Mouse (Mus musculus) neural tube, embryonic 13.5 days (tissue): ENCODE results near the gene Elmo2. TPM values are rescaled to one million over a fixed set of nuclear protein-coding genes. Genes with fewer than 3 reads are reported as not detected.
A peak's percentile ranks its signal among the peaks of the same experiment; 100 is the strongest.

Experiments
- ATAC-seq: fragments of 200-750 bp; cut with Nextera tagmentation; 2 replicates; pipeline ENCODE4 v1.8.0; 2017; ENCODE audit warnings: low read depth, mild to moderate bottlenecking, moderate TSS enrichment, moderate library complexity
- H3K27ac ChIP-seq: fragments of 300-500 bp; sonication (generic); replicated peaks from 2 replicates; pipeline ENCODE4 v1.5.1; 2015; ENCODE audit warnings: moderate library complexity, mild to moderate bottlenecking, inconsistent platforms
- H3K27me3 ChIP-seq: fragments of 300-500 bp; sonication (generic); 2 replicates; pipeline ENCODE4 v1.6.1; 2015; ENCODE audit warnings: mild to moderate bottlenecking, inconsistent platforms
- H3K36me3 ChIP-seq: fragments of 300-500 bp; sonication (generic); 2 replicates; pipeline ENCODE4 v1.6.1; 2015; ENCODE audit warnings: mild to moderate bottlenecking, inconsistent platforms
- H3K4me1 ChIP-seq: fragments of 300-500 bp; sonication (generic); replicated peaks from 2 replicates; pipeline ENCODE4 v1.6.1; 2015; ENCODE audit warnings: inconsistent platforms
- H3K4me2 ChIP-seq: fragments of 300-500 bp; sonication (generic); 2 replicates; pipeline ENCODE4 v1.6.1; 2015; ENCODE audit warnings: inconsistent platforms, mild to moderate bottlenecking, moderate library complexity
- H3K4me3 ChIP-seq: fragments of 300-500 bp; sonication (generic); 2 replicates; pipeline ENCODE4 v1.5.1; 2015; ENCODE audit warnings: mild to moderate bottlenecking, inconsistent platforms
- H3K9ac ChIP-seq: fragments of 300-500 bp; sonication (generic); 2 replicates; pipeline ENCODE4 v1.6.1; 2015; ENCODE audit warnings: moderate library complexity, mild to moderate bottlenecking, inconsistent platforms
- H3K9me3 ChIP-seq: fragments of 300-500 bp; sonication (generic); 2 replicates; pipeline ENCODE4 v1.6.1; 2016; ENCODE audit warnings: inconsistent platforms
- WGBS: fragments of 180-500 bp; shearing (Covaris S2); methylation state at CpG from one replicate; pipeline ENCODE4 v1.1.7; 2015; 5-methylcytosine and 5-hydroxymethylcytosine counted together
- polyA plus RNA-seq: library from polyadenylated mRNA; unstranded; fragments of >200 nt; fragmentation: Nextera tagmentation; extraction: Ambion mirVana; gene quantifications from 2 replicates; pipeline ENCODE4 v1.2.1, GENCODE M21; 2015

Elmo2 gene
- polyA plus RNA-seq, 1 experiment from 2014 or later, result 89.8 TPM

DNA sequence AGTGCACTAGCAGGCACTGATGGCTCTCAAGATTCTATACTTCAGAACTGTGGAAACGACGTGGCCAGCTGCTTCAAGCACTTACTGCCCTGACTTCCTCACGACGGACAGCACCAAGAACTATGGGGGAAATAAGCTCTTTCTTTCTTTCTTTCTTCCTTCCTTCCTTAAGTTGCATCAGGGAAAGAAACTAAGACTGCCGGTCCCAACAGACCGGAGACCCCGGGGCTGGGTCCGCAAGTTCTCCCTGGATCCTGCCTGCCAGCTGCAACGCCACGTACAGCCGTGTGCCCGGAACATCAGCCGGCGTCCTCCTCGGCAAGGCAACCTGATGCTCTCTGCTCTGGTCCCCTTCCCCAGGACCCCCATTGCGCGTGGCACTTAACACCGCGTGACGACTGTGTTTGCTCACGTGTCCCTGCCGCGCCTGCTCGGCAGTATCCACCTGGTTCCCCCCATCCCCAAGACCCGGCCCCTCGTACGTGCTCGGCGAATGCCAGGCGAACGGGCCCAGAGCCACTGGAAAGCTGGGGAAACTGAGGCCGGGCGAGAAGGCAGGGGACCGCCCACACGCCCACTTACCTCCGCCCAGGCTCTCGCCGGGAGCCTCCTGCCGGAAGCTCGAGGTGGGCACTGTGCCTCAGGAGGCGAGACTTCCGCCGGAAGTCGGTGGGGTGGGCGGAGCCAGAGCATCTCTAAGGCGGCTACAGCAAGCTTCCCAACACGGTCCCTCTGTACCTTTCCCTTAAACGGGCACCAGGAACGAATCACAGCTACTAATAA is 38.9 kb downstream of the Elmo2 start, which contains the start of gene Slc35c2:
Gene Slc35c2 (minus strand): TSS at position 668 of the 783 bp plus-strand sequence.
- H3K4me2 ChIP-seq, result peak within 1 kb of the TSS; percentile 88

DNA sequence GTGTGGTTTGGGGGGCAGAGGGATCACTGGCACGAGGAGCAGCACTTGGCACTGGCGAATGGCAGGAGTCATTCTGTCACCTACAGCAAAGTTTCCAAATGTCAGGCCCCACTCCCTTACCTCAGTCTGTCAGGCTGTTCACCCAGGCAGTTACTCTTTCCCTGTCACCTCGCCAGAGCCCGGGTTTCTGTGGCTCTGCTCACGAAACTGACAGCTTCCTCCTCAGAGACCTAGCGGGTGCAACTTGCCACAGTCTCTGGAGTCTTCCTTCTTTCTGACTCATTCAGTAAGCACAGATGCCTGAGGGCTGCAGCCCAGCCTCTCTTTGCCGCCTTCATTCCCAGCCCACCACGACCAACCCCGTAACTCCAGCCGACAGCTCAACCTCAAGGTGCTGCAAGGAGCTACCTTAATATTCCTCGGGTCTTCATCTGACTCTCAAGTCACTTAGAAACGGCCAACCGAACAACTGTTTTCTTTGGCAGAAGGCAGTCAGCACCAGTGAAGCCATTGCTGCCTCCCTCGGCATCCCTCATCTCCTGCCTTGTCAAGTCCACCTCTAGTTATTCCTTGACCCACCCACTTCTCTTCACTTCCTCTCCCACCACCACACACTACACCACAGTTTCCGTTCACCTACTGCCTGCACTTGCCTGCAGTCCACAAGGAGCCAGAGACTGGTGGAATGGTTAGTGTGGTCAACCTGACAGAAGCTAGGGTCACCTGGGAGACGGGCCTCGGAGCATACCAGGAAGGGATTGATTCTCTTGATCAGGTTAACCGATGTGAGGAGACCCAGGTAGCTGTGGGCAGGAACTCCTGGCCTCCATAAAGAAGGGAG is 39.7 kb downstream of the Elmo2 start:
- 70% methylated on average over 18 of the region's 18 CpGs for WGBS
- H3K4me2 ChIP-seq, result peak overlapping the region; percentile 88
- H3K27ac ChIP-seq, result no peak overlapping the region; the same call in 1 of the 2 replicates

More for the DNA sequence above, 38.9 kb downstream of the Elmo2 start, which contains the start of gene Slc35c2:
- H3K36me3 ChIP-seq, result peaks cover 43% of the 10 kb centered on the region
- H3K4me1 ChIP-seq, result peaks cover 33% of the 10 kb centered on the region
- no peaks in the 10 kb centered on the region for H3K27me3 ChIP-seq
- no peaks in the 10 kb centered on the region for H3K9me3 ChIP-seq
- WGBS, result 1% methylated on average over 49 of the region's 49 CpGs
- ATAC-seq, result peak; percentile 95
- H3K27ac ChIP-seq, result peak within 1 kb of the TSS; percentile 82
- H3K4me3 ChIP-seq, result peak within 1 kb of the TSS; percentile 63
- H3K9ac ChIP-seq, result peak within 1 kb of the TSS; percentile 75

DNA sequence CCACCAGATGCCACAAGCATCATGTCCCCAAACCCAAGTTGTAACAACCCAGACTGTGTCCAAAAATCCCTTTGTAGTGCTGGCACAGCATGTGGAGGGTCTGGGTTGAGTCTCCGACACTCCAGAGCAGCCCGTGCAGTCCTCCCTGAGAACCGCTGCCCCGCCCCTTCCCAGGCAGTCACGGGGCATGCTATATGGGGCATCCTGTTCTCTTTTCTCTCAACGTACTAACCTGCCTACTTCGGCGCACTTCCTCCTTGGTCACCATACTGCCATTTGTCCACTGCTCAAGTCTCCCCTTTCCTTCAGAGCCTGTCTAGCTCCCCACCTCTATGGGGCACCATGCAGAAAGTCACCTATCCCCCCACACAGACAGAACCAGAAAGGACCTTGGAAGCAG is 40.7 kb downstream of the Elmo2 start:
- Histone ChIP-seq H3K9me3 (no peaks in the 10 kb centered on the region), H3K9ac (0 out of 2 replicates have a peak overlapping the region, but pooled peaks have one; percentile 41), H3K4me2 (no peak overlapping the region), H3K4me1 (peaks cover 33% of the 10 kb centered on the region), H3K27me3 (no peaks in the 10 kb centered on the region), H3K4me3 (no peak overlapping the region), H3K36me3 (peaks cover 33% of the 10 kb centered on the region), H3K27ac (no peak overlapping the region)
- WGBS, result 89% methylated on average over 8 of the region's 8 CpGs
- ATAC-seq, result no peak

More for the DNA sequence above, 39.7 kb downstream of the Elmo2 start:
- no peaks in the 10 kb centered on the region for H3K9me3 ChIP-seq
- H3K4me3 ChIP-seq, result peak overlapping the region; percentile 63
- H3K36me3 ChIP-seq, result peaks cover 36% of the 10 kb centered on the region
- H3K4me1 ChIP-seq, result peaks cover 33% of the 10 kb centered on the region
- H3K9ac ChIP-seq, result peak overlapping the region; percentile 75
- ATAC-seq, result no peak
- no peaks in the 10 kb centered on the region for H3K27me3 ChIP-seq

DNA sequence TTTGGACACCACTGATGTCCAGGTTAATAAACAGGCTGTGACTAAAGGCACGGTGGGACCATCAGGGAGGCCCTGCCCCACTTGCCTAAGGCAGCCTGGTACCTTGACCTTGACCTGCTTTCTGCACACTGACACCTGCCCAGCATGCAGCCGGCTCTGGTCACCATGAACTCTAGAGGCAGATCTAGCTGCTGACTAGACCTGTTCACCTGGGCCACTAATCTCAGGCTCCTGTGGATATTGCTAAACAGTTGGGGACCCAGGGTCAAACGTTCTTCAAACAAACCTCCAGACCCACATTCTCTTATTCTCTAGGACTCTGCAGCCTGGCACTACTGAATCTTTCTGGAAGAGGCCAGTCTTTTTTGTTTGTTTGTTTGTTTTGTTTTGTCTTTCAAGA is 41.2 kb downstream of the Elmo2 start:
- no peaks in the 10 kb centered on the region for H3K9me3 ChIP-seq
- H3K4me1 ChIP-seq, result peaks cover 33% of the 10 kb centered on the region
- 82% methylated on average over 3 of the region's 3 CpGs for WGBS

DNA sequence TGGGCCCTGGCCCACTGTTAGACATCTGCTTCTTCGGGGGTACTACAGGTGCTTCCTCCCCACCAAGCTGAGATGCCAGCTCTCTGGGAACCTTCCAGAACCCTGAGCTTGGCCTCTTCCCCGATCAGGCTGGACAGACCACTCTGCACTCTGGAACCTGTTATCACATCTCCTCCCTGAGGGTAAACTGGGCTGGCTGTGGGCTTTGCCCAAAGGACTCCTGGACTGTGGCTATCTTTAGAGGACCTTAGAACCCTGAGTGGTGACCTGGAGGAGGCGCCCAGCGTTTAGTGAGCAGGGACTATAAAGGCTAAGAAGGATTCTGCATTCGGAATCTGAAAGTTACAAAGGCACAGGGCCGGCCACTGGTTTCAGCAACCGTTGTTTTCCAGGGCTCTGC is 41.9 kb downstream of the Elmo2 start:
- no peak for ATAC-seq
- H3K27me3 ChIP-seq, result no peaks in the 10 kb centered on the region
- no peak overlapping the region for H3K9ac ChIP-seq
- no peak overlapping the region for H3K27ac ChIP-seq
- peaks cover 30% of the 10 kb centered on the region for H3K4me1 ChIP-seq
- no peak overlapping the region for H3K4me3 ChIP-seq
- 85% methylated on average over 7 of the region's 7 CpGs for WGBS
- no peak overlapping the region for H3K4me2 ChIP-seq
- peaks cover 22% of the 10 kb centered on the region for H3K36me3 ChIP-seq
- no peaks in the 10 kb centered on the region for H3K9me3 ChIP-seq

More for the DNA sequence above, 41.2 kb downstream of the Elmo2 start:
- no peak for ATAC-seq
- no peak overlapping the region for H3K4me2 ChIP-seq
- peaks cover 27% of the 10 kb centered on the region for H3K36me3 ChIP-seq
- H3K9ac ChIP-seq, result no peak overlapping the region
- H3K27ac ChIP-seq, result no peak overlapping the region
- H3K4me3 ChIP-seq, result no peak overlapping the region
- H3K27me3 ChIP-seq, result no peaks in the 10 kb centered on the region

DNA sequence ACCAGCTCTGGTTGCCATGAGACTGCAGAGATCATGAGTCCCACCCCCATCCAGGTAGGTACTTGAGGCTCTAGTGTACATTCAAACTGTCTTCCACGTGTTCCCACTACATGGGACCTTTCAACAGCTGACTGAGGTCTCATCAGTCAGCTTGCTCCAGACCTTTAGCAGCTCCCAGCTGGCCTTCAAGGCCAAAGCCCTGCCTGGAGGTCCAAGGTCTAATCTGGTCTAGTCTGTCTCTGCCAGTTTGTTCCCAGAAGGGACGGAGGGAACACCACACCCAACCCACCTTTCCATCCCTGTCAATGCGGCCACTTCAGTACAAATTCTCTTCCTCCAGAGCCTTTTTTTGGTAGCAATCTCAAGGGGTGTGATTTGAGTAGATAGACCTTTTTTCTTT is 42.6 kb downstream of the Elmo2 start:
- Histone ChIP-seq H3K27ac (no peak overlapping the region), H3K9ac (no peak overlapping the region), H3K4me1 (peaks cover 23% of the 10 kb centered on the region), H3K4me2 (no peak overlapping the region), H3K27me3 (no peaks in the 10 kb centered on the region), H3K4me3 (no peak overlapping the region), H3K36me3 (peaks cover 22% of the 10 kb centered on the region), H3K9me3 (no peaks in the 10 kb centered on the region)
- ATAC-seq, result no peak
- 92% methylated on average over 3 of the region's 3 CpGs for WGBS

DNA sequence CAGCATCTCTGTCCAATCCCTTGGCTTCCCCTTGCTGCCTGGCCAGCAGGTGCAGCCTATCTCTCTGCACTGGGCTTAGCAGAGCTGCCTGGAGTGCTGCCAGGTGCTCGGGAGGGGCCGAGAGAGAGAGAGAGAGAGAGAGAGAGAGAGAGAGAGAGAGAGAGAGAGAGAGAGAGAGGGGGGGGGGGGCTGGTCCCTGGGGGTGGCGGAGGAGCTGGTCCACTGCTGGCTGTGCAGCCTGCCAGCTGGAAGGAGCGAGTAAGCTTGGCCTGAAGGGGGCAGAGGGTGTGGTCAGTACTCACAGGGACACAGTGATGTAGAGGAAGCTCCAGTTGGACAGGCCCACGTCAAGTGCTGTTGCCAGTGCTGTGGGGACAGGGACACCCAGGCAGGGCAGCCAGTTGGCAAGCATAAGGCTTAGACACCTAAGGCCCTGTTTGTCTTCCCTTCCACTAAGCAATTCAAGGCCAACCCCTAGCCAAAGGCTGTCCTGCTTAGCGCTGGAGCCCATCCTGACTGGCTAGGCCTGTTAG is 44.4 kb downstream of the Elmo2 start:
- no peak overlapping the region for H3K27ac ChIP-seq
- no peaks in the 10 kb centered on the region for H3K9me3 ChIP-seq
- no peak overlapping the region for H3K4me3 ChIP-seq
- H3K9ac ChIP-seq, result no peak overlapping the region
- peaks cover 39% of the 10 kb centered on the region for H3K36me3 ChIP-seq
- H3K4me1 ChIP-seq, result peaks cover 10% of the 10 kb centered on the region
- no peak overlapping the region for H3K4me2 ChIP-seq
- H3K27me3 ChIP-seq, result peaks cover 8% of the 10 kb centered on the region
- ATAC-seq, result no peak
- 47% methylated on average over 3 of the region's 6 CpGs for WGBS

DNA sequence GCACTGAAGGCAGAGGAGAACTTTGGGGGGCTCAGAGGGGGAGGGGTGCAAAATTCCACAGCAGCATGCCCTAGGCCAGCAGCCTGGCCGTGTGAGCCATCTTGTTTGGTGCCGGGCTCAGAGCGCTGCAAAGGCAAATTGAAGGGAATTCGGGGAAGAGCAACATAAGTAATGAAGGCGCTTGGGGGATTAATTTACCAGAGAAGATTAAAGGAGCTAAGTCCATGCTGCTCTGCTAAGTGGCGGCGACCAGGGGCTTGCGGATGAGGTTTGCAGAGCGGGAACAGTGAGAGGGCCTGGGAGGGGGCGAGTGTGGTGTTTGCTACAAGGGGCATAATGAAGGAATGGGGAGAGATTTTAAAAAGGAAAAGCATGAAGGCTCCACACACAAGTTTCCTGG is 46.9 kb downstream of the Elmo2 start:
- Histone ChIP-seq H3K9ac (no peak overlapping the region), H3K27ac (no peak overlapping the region; the same call in 1 of the 2 replicates), H3K4me3 (no peak overlapping the region), H3K4me1 (peaks cover 16% of the 10 kb centered on the region), H3K4me2 (no peak overlapping the region), H3K27me3 (peaks cover 21% of the 10 kb centered on the region), H3K36me3 (peaks cover 45% of the 10 kb centered on the region), H3K9me3 (no peaks in the 10 kb centered on the region)
- no peak for ATAC-seq
- WGBS, result 65% methylated on average over 10 of the region's 10 CpGs

DNA sequence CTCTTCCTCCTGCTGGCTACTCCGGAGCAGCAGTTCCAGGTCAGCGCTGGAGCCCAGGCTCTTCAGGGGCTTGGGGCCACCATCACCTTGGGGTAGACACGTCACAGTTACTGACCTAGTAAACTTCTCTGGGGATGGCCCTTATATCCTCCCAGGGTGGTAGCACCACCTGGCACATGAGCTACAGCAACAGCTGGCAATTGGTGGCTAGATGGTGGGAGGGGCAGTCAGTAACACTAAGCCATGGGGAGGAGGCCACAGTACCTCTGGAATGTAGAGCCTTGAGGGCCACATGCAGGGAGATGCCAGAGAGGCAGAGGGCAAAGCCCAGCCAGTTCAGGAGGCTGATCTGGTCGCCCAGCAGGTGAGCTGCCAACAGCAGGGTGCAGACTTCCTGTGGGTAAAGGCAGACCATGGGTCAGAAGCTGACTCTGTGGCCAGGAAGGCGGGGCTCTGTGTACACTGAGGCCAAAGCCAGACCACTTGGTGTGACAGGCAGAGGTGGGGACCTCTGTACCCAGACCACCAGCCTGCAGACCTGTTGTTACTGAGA is 49.0 kb downstream of the Elmo2 start:
- 84% methylated on average over 5 of the region's 5 CpGs for WGBS
- no peak overlapping the region for H3K4me2 ChIP-seq
- no peak overlapping the region for H3K27ac ChIP-seq
- H3K4me3 ChIP-seq, result no peak overlapping the region
- H3K9me3 ChIP-seq, result no peaks in the 10 kb centered on the region
- peaks cover 31% of the 10 kb centered on the region for H3K27me3 ChIP-seq
- peaks cover 33% of the 10 kb centered on the region for H3K36me3 ChIP-seq
- no peak for ATAC-seq
- no peak overlapping the region for H3K9ac ChIP-seq
- H3K4me1 ChIP-seq, result peaks cover 30% of the 10 kb centered on the region

DNA sequence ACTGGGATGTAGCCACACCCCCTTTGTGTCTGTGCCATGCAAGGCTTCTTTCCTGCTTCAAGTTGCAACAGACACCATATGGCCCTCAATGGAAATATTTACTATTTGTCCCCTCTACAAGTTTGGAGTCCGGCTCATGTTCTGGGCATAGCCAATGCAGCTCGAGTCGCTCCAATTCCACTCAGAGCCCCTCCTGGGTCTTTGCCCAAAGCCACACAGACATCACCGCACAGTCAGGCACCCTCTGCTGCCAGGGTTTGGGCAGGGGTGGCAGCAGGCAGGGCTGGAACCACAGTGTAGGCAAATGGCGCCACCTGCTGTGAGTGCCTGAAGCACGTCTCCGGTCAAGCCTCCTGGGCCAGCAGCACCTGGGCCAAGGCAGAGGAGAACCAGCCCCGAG is 50.5 kb downstream of the Elmo2 start:
- Histone ChIP-seq H3K36me3 (peaks cover 26% of the 10 kb centered on the region), H3K27me3 (peaks cover 39% of the 10 kb centered on the region), H3K4me2 (no peak overlapping the region), H3K4me1 (peaks cover 40% of the 10 kb centered on the region), H3K9me3 (no peaks in the 10 kb centered on the region), H3K4me3 (no peak overlapping the region), H3K27ac (peak overlapping the region; percentile 54; the same call in 1 of the 2 replicates), H3K9ac (no peak overlapping the region)
- ATAC-seq, result peak; percentile 44
- WGBS, result 23% methylated on average over 8 of the region's 8 CpGs

DNA sequence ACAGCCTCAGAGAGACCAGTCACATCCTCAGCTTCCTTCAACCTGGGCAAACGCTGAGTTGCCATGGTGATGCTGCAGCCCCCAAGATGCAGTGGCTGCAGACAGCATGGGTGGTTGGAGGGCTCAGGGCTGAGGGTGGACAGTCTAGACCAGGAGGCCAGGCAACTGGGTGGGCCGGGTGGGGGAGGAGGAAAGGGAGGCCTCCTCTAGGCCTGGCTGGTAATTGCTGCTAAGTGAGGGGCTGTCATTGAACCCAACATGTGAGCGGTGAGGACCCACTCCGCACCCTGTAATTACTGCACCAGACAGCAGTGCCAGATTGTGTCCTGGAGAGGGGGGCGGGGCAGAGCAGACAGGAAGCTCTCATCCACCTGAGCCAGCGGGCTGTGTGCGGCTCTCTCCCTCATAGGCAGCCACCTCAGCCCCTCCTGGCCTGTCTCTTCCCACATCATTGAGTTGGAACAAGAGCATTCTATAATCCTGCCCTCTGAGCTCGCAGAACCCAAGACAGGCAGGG is 51.1 kb downstream of the Elmo2 start:
- no peaks in the 10 kb centered on the region for H3K9me3 ChIP-seq
- H3K4me1 ChIP-seq, result peaks cover 44% of the 10 kb centered on the region
- H3K27me3 ChIP-seq, result peaks cover 41% of the 10 kb centered on the region
- peaks cover 26% of the 10 kb centered on the region for H3K36me3 ChIP-seq
- 34% methylated on average over 8 of the region's 8 CpGs for WGBS
- H3K4me3 ChIP-seq, result no peak overlapping the region
- peak overlapping the region; percentile 41; the same call in 1 of the 2 replicates for H3K9ac ChIP-seq
- H3K4me2 ChIP-seq, result no peak overlapping the region
- ATAC-seq, result peak; percentile 60
- peak overlapping the region; percentile 54 for H3K27ac ChIP-seq
